Mouse (Mus musculus) left cerebral cortex, postnatal 10 days (tissue): ENCODE data around the gene C5ar2. TPM values are rescaled to one million over a fixed set of nuclear protein-coding genes. Genes with fewer than 3 reads are reported as not detected.
"Not testable (repeated sequence)": the region's sequence is repeated elsewhere in the genome, so short reads cannot be mapped to it uniquely, and the experiment has no call there.

ENCODE experiments used
- DNase-seq, 2 experiments: peaks; one replicate each; pipeline ENCODE4 v3.0.0; 2021 to 2022; ENCODE audit warnings: low spot score in 2 of 2, mixed read lengths in 1 of 2; ENCODE audit errors: extremely low spot score in 1 of 2
- intact Hi-C: fragments of 180-260 bp; cut with DNase I; formaldehyde crosslinking; loops from one replicate; pipeline ENCODE4 v1.15.1; 2025
- total RNA-seq, 2 experiments: library from RNA; stranded (reverse); gene quantifications; 2 replicates each; pipeline ENCODE4 v1.2.3; 2021

Gene C5ar2
- total RNA-seq, 2 experiments from 2014 or later = 0.53 to 0.79 TPM

DNA sequence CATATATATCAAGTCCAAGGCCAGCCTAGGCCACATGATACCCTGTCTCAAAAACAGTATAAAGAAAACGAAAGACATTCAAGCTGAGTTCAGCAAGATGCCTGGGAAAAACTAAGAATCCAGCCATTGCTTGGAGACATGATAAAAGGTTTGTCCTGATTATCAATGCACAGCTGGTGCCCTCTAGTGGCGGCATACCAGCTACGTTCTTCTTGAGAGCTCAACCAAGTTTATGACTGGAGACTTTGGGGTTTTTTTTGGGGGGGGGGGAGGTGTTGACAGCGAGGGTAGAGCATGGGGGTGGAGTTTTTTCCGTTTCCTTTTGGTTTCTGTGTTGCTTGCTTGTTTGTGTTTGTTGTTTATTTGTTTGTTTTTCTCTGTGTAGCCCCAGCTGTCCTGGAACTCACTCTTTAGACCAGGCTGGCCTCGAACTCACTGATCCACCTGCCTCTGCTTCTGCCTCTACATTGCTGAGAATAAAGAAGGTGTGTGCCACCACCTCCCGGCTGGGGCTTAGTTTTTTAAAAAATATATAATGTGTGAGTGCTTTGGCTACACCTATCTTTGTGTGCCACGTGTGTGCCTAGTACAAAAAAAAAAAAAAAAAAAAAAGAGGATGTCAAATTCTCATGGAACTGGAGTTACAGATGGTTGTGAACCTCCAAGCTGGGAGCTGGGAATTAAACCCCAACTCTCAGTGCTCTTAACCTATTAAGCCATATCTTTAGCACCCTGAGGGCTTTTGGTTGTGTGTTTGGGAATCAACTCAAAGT, 19.2 kb upstream of the C5ar2 start:
- intact Hi-C loops = loop anchor here (2.0 to 10.0 kb wide), 2 partner anchors 70 to 198 kb away; partner anchors contain the start of gene Zfp541
- DNase-seq = peak in 1 of 2 experiments; percentile 86

DNA sequence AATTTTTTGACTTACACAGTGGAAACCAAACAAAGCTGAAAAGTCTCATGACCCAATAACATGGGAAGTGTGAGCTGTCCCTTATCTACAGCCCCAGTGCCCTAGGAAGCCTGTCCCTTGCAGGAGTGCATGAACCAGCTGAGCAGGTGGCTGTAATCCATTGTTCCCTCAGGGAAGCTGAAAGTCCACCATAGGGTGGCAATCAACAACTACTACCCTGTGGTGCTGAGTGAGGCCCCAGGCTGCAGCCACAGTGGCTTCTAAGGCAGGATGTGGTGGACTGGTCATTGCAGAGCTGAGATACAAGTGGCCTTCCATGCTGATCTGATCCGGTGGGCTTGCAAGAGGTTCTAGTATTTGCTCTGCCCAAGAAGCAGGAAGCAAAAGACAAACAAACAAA, 17.1 kb upstream of the C5ar2 start:
- no peak for DNase-seq
- intact Hi-C loops = loop anchor here (10.0 kb wide), 1 partner anchor 196 kb away; the partner anchor contains the start of gene Zfp541

DNA sequence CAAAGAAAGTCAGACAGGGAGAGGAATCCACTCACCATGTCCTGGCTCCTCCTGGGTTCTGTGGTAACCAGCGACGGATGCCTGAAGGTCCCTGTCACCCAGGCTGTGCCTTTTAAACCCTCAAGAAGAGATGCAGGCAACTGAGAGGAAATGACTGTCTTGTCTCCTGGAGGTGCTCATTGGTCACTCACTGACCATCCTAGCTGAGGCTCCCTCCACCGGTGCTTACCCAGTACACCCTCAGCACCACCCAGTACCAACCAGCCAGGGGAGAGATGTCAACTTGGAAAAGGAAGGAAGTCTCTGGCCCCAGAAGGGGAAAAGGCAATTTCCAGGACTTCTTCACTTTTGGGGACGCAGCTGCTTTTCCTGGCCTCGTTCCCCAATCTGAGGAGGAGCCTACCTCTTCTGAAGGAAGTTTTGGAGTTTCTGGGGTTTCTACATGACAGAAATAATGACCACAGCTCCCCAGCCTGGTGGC, 15.2 kb upstream of the C5ar2 start, which contains the start of gene C5ar1:
Gene C5ar1 (minus strand): TSS at position 431 of the 481 bp plus-strand sequence.
- DNase-seq = no peak
- intact Hi-C loops = no loop called here

DNA sequence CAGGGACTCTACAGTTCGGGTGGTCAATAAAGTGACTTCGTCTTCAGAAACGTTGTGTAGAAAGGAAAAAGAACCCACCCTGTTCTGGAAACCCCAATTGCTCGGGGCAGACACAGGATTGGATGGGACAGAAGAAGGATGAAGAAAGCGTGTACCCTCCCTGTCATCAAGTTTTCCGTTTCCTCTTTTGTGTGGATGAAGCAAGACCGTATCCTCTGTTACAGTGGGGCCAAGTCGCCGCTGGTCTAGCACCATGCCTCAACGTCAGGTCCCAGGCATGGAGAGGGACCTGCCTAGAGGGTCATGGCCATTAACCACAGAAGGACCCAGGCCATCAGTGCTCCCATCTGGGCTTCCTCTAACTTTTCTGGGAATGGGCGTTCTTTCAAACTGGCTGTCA, 13.9 kb upstream of the C5ar2 start:
- DNase-seq = no peak
- intact Hi-C loops = no loop called here

DNA sequence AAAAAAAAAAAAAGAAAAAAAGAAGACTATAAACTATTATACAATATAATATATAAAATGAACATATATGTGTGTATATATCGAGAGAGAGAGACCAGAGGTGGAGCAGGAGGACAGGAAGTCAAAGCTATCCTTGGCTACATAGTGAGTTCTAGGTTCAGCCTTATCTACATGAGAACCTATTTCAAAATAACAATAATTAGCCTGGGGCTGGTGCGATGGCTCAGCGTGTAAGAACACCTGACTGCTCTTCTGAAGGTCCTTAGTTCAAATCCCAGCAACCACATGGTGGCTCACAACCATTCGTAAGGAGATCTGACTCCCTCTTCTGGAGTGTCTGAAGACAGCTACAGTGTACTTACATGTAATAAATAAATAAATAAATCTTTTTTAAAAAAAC, 12.0 kb upstream of the C5ar2 start:
- intact Hi-C loops, DNase-seq: not testable (repeated sequence)

DNA sequence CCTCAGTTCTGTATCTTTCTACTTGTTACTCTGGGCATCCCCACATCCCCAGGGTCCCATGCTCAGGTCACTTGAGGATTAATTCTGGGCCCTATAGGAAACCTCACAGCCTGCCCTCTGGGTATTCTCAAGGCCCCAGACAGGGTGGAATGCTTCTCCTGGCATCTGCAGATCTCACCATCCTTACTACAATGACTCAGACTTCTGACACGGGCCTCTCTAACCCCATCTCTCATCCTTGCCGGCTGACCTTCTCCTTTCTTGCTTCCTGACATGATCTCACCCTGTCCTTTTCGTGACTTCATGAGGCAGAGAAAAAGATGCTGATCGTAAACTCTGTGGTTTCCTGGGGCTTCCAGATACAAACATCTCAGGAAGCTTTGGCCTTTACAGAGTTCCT, 10.2 kb upstream of the C5ar2 start:
- intact Hi-C loops = no loop called here
- no peak for DNase-seq

DNA sequence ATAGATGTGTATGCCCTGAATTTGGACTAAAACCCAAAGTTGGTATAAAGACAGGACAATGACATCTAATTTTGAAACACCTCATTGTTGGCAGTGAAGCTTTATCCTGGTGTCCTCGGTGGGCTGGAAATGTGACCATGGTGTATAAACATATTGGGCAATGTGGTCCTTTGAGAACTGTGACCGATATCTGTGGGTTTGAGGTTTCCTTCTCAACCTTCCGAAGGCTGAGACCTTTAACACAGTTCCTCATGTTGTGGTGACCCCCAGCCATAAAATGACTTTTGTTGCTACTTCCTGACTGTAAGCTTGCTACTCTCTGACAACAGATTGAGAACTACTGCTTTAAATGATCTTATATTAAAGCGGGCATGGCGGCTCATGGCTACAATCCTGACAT, 6.7 kb upstream of the C5ar2 start:
- intact Hi-C loops = no loop called here
- DNase-seq = no peak

- no peak for DNase-seq
- intact Hi-C loops = no loop called here
Measured at GRCm38 (mm10) chr7:16245958-16246357, 2.0 kb upstream of the C5ar2 start.

DNA sequence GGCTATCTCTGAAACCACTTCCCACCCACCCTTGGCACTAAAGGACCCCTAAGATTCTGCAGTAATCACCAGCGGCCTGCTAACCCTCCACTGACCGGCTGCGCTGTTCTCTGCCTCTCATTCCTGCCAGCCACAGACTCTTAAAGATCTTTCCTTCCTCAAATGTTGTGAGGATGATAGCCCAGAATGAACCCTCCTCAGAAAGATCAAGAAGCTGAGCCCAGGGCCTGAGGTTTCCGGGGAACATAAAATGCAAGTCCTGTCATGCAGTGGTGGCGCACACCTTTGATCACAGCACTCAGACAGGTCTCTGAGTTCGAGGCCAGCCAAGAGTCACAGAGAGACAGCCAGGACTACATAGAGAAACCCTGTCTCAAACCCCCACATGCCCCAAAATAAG, 1.8 kb downstream of the C5ar2 start:
- no peak for DNase-seq
- intact Hi-C loops = no loop called here

DNA sequence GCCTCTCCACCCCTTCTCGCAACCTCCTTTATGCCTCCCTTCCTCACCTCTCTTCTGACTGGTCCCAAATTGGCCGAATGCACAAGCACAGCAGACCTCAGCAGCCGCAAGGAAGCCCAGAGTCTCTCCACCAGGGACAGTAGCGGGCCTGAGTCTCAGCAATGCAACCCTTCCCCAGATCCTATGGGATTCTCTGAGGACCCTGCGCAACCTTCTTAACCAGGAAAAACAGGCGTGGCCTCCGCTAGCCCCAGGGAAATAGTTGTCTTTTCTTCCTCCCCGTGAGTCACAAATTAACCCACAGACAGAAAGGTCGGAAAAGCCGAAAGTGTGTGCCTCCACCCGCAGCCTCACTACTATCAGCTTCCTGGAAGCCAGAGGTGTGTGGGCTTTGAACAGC, 2.2 kb downstream of the C5ar2 start:
- no peak for DNase-seq
- intact Hi-C loops = no loop called here

GRCm38 (mm10) chr7:16240978-16241303, 3.0 kb downstream of the C5ar2 start:
- DNase-seq = no peak
- intact Hi-C loops = no loop called here

DNA sequence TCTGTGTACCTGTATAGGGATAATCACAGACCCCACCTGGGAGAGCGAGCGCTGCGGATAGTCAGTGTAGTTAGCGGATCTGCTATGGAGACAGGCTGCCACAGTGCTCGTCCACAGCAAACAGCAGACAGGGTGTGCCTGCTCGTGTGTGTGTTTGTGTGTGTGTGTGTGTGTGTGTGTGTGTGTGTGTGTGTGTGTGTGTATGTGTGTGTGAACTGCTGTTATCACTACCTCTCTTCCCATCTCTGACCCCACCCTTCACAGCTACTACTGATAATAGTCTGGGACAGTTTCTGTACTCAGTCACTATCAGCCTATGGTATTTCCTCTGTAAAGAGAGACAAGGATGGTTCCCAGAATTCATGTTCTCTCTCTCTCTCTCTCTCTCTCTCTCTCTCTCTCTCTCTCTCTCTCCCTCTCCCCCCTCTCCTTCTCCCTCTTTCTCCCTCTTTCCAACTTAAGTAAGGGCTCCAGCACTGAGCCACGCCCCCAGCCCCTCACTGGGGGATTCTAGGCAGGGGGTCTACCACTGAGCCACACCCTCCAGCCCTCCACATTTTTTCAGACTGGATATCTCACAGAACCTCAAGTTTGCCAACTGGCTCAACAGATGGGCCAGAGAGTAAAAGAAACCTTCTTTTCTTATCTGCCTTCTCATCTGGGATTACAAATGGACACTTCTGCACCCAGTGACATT, 3.5 kb downstream of the C5ar2 start:
- intact Hi-C loops = no loop called here

GRCm38 (mm10) chr7:16239554-16239997, 4.4 kb downstream of the C5ar2 start:
- peak in 1 of 2 experiments; percentile 26 for DNase-seq
- intact Hi-C loops = no loop called here

More for the DNA sequence above, 3.5 kb downstream of the C5ar2 start:
- no peak for DNase-seq

DNA sequence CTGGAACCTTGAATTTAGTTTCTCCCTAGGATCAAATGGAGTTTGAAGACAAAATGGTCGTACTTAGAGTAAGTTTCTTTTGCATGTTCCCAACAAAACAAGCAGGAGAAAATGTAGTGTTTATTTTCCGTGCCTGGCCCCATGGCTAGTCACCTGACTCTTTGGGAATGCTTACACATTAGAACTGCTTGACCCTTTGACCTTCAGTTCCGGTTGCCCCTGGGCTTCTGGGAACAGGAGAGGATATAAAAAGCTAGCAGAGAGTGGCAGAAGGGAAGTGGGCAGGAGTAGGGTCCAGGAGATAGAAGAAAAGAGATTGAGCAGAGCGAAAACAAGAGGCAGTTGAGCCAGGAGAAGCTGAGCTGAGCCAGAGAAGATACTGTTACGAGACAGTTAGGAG, 14.1 kb downstream of the C5ar2 start:
- no peak for DNase-seq
- intact Hi-C loops = no loop called here

DNA sequence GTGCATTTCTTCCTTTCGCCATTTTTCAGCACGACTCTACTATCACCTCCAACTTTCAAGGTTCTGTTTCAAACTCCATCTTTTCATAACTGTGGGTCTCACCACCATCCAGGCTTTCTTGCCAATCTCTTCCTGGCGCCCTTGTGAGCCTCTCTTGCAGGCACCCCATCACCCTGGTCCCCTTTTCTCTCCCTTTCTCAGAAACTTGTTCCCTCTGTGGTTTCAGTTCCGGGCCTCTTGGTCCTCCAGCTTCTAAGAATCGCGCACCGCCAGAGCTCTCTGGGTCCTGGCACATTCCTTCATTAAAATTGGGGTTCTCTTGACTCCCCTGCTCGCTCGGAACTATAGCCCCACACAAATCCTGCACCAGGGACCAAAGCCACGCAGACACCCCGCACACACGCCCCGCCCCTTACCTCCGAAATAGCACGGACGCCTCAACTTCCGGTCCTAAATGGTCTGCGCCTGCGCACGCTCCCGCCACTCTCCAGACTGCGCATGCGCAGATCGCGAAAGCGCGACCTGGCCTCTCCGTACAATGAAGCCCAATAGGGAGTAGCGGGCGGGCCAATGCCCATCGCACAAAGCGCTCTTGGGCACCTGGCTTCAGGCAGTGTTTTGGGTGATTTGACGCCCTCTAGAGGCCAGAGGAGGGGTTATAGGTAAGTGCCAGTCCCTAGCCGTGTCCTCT, 22.2 kb downstream of the C5ar2 start, which contains the start of gene Dhx34:
Gene Dhx34 (minus strand): TSS at position 456 of the 691 bp plus-strand sequence.
- DNase-seq = peak; percentile 91 to 96

GRCm38 (mm10) chr7:16213986-16214385, 30.0 kb downstream of the C5ar2 start:
- no peak for DNase-seq
- intact Hi-C loops = no loop called here

More for the DNA sequence above, 22.2 kb downstream of the C5ar2 start, which contains the start of gene Dhx34:
- intact Hi-C loops = no loop called here

DNA sequence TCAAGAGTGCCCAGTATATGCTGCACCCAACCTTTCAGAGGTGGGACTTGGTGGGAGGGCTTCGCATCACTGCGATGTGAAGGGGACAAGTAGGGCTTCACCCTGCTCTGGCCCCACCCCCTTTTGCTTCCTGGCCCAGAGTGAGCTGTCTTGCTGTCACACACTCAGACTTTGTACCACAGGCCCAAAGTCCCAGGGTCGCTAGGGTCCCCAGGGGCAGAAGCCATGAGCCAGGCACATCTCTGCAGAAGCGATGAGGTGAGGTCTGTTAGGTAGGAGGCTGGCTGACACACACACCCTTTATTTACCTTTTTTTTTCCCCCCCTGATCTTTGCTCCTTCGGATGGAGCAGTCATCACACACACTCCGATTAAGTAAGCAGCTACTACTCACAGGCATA, 30.8 kb downstream of the C5ar2 start:
- intact Hi-C loops = no loop called here
- DNase-seq = no peak

GRCm38 (mm10) chr7:16210862-16211365, 33.0 kb downstream of the C5ar2 start:
- intact Hi-C loops = no loop called here
- DNase-seq = peak in 1 of 2 experiments; percentile 40
